Mouse (Mus musculus) stomach, postnatal 0 days (tissue): ENCODE measurements around the gene Tgm5.

Source experiments
- CTCF ChIP-seq: IDR thresholded peaks from 2 replicates; pipeline ENCODE4 v1.5.1; 2016; ENCODE audit warnings: antibody characterized with exemption, low read depth, mild to moderate bottlenecking, moderate library complexity
- EP300 ChIP-seq: optimal IDR thresholded peaks from 2 replicates; pipeline ENCODE3; 2016; ENCODE audit warnings: antibody characterized with exemption

GRCm38 (mm10) chr2:121057997-121058396, 27.6 kb downstream of the Tgm5 start:
- TF ChIP-seq CTCF: no peak
- no peak for TF ChIP-seq EP300
